Mouse (Mus musculus) intestine, postnatal 0 days (tissue): Measurements from ENCODE around the gene Mgat4b. TPM values are rescaled to one million over a fixed set of nuclear protein-coding genes. Genes with fewer than 3 reads are reported as not detected.

ENCODE experiments used
- ATAC-seq: fragments of 200-750 bp; cut with Nextera tagmentation; 2 replicates; pipeline ENCODE4 v1.8.0; 2017; ENCODE audit warnings: mild to moderate bottlenecking, moderate TSS enrichment, moderate library complexity
- H3K27ac ChIP-seq: fragments of 300-500 bp; sonication (generic); 2 replicates; pipeline ENCODE4 v1.5.1; 2014; ENCODE audit warnings: mild to moderate bottlenecking, low read depth, low read length, moderate library complexity
- H3K27me3 ChIP-seq: fragments of 300-500 bp; sonication (generic); replicated peaks from 2 replicates; pipeline ENCODE4 v1.6.1; 2014; ENCODE audit warnings: low read length, mixed read lengths; ENCODE audit not compliant: control insufficient read depth, insufficient read depth
- H3K36me3 ChIP-seq: fragments of 300-500 bp; sonication (generic); 2 replicates; pipeline ENCODE4 v1.6.1; 2014; ENCODE audit warnings: mild to moderate bottlenecking, moderate library complexity; ENCODE audit not compliant: control insufficient read depth, insufficient read depth
- H3K4me1 ChIP-seq: fragments of 300-500 bp; sonication (generic); replicated peaks from 2 replicates; pipeline ENCODE4 v1.6.1; 2014; ENCODE audit warnings: antibody characterized with exemption, low read length, mixed read lengths; ENCODE audit not compliant: control insufficient read depth, insufficient read depth
- H3K4me2 ChIP-seq: fragments of 300-500 bp; sonication (generic); replicated peaks from 2 replicates; pipeline ENCODE4 v1.6.1; 2014; ENCODE audit warnings: low read depth, mild to moderate bottlenecking, moderate library complexity
- H3K4me3 ChIP-seq: fragments of 300-500 bp; sonication (generic); 2 replicates; pipeline ENCODE4 v1.5.1; 2014; ENCODE audit warnings: low read depth, low read length
- H3K9ac ChIP-seq: fragments of 300-500 bp; sonication (generic); 2 replicates; pipeline ENCODE4 v1.6.1; 2014; ENCODE audit warnings: mild to moderate bottlenecking, low read depth, low read length
- H3K9me3 ChIP-seq: fragments of 300-500 bp; sonication (generic); 2 replicates; pipeline ENCODE4 v1.6.1; 2016; ENCODE audit warnings: mixed run types; ENCODE audit not compliant: control insufficient read depth
- CTCF ChIP-seq: sonication (generic); IDR thresholded peaks from 2 replicates; pipeline ENCODE4 v1.5.1; 2016; ENCODE audit warnings: low read depth, mild to moderate bottlenecking, control low read depth, antibody characterized with exemption, moderate library complexity
- WGBS: fragments of 180-500 bp; shearing (Covaris S2); extraction: QIAGEN DNeasy Blood & Tissue Kit; methylation state at CpG from one replicate; pipeline ENCODE4 v1.1.7; 2014; 5-methylcytosine and 5-hydroxymethylcytosine counted together
- polyA plus RNA-seq: library from polyadenylated mRNA; unstranded; fragments of >200 nt; fragmentation: Nextera tagmentation; extraction: Ambion mirVana; gene quantifications from 2 replicates; pipeline ENCODE4 v1.2.1, GENCODE M21; 2015

Gene Mgat4b
- polyA plus RNA-seq, 1 experiment from 2014 or later: 35.0 TPM

DNA sequence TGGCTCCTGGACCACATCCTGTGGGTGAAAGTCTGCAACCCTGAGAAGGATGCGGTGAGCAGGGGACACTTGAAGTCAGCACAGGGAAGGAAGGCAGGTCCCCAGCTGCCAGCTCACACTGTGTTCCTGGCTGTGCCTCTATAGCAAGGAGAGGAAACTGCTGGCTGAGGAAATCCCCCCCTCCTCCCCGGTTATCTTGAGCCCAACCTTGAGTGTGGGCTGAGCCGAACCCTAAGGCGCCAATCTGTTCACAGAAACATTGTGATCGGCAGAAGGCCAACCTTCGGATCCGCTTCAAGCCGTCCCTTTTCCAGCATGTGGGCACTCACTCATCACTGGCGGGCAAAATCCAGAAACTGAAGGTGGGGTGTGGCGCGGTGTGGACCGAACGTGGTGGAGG, 22.3 kb downstream of the Mgat4b start:
- WGBS: 93% methylated on average over 13 of the region's 13 CpGs
- Histone ChIP-seq H3K36me3 (peaks cover 44% of the 10 kb centered on the region), H3K4me2 (no peak overlapping the region), H3K4me1 (no peaks in the 10 kb centered on the region), H3K9ac (no peak overlapping the region), H3K9me3 (no peaks in the 10 kb centered on the region), H3K4me3 (no peak overlapping the region), H3K27ac (no peak overlapping the region), H3K27me3 (no peaks in the 10 kb centered on the region)
- no peak for ATAC-seq
- TF ChIP-seq CTCF: no peak

DNA sequence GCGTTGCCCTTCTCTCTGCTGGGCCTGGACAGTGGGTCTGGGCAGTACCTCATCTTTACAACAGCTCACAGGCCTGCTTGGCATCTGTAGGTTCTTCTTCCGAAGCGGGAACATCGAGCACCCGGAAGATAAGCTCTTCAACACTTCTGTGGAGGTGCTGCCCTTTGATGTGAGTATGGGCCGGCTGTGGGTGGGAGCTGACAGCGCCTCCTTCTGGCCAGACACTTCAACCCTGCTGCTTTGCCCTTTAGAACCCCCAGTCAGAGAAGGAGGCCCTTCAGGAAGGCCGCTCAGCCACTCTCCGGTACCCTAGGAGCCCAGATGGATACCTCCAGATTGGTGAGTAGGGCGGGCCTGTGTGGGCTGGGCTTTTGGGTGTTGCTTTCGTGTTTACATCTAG, 23.3 kb downstream of the Mgat4b start:
- Histone ChIP-seq H3K27me3 (no peaks in the 10 kb centered on the region), H3K36me3 (peaks cover 44% of the 10 kb centered on the region), H3K4me1 (no peaks in the 10 kb centered on the region), H3K4me3 (no peak overlapping the region), H3K9ac (no peak overlapping the region), H3K9me3 (no peaks in the 10 kb centered on the region), H3K27ac (no peak overlapping the region), H3K4me2 (no peak overlapping the region)
- 84% methylated on average over 11 of the region's 11 CpGs for WGBS
- ATAC-seq: no peak
- TF ChIP-seq CTCF: peak; percentile 59

DNA sequence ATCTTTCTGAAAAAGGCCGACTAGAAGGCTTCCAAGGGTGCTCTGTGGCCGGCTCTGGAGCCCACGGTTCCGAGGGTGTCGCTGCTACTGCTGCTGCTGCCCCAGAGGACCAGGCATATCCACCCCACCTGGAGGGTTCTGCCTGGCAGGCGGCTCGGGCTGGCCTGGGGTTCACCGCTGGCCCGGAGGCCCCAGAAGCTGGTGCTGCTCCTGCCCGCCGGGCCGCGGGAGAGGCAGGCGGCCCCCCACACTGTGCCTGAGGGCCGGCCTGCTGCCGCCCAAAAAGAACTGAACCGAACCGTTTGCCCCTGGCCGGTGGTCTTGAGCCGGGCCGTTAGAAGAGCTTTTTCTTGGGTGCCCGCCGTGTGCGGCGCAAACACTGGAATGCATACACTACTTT, 23.9 kb downstream of the Mgat4b start:
- H3K36me3 ChIP-seq: peaks cover 44% of the 10 kb centered on the region
- H3K9me3 ChIP-seq: no peaks in the 10 kb centered on the region
- H3K4me1 ChIP-seq: no peaks in the 10 kb centered on the region
- no peak overlapping the region for H3K4me3 ChIP-seq
- ATAC-seq: no peak
- no peak for TF ChIP-seq CTCF
- no peak overlapping the region for H3K9ac ChIP-seq
- H3K27ac ChIP-seq: no peak overlapping the region
- no peaks in the 10 kb centered on the region for H3K27me3 ChIP-seq
- no peak overlapping the region for H3K4me2 ChIP-seq
- 97% methylated on average over 25 of the region's 25 CpGs for WGBS

DNA sequence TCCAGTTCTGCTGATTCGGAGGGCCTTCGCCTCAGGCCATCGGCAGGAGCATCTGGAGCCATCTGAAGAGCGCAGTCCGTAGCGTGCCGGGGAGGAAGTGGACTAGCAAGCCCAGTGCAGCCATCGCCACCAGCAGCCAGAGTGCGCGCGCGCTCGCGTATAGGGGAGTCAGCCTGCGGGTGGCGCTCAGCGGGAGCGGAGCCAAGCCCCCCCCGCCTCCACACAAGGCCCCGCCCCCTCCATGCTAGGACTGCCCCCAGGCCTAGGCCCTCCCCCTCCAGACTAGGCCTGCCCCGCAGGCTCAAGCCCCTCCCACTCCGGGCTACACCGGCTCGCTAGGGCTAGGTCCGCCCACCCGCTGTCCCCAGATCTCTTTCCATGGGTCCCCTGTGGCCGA, 25.8 kb downstream of the Mgat4b start:
- H3K4me3 ChIP-seq: peak overlapping the region; percentile 66
- H3K9me3 ChIP-seq: no peaks in the 10 kb centered on the region
- peaks cover 39% of the 10 kb centered on the region for H3K36me3 ChIP-seq
- ATAC-seq: peak; percentile 89
- 0 out of 2 replicates have a peak overlapping the region, but pooled peaks have one; percentile 41 for H3K27ac ChIP-seq
- 2% methylated on average over 27 of the region's 27 CpGs for WGBS
- no peaks in the 10 kb centered on the region for H3K27me3 ChIP-seq
- no peaks in the 10 kb centered on the region for H3K4me1 ChIP-seq
- peak overlapping the region; percentile 97 for H3K4me2 ChIP-seq
- peak; percentile 75 for TF ChIP-seq CTCF
- peak overlapping the region; percentile 60 for H3K9ac ChIP-seq

DNA sequence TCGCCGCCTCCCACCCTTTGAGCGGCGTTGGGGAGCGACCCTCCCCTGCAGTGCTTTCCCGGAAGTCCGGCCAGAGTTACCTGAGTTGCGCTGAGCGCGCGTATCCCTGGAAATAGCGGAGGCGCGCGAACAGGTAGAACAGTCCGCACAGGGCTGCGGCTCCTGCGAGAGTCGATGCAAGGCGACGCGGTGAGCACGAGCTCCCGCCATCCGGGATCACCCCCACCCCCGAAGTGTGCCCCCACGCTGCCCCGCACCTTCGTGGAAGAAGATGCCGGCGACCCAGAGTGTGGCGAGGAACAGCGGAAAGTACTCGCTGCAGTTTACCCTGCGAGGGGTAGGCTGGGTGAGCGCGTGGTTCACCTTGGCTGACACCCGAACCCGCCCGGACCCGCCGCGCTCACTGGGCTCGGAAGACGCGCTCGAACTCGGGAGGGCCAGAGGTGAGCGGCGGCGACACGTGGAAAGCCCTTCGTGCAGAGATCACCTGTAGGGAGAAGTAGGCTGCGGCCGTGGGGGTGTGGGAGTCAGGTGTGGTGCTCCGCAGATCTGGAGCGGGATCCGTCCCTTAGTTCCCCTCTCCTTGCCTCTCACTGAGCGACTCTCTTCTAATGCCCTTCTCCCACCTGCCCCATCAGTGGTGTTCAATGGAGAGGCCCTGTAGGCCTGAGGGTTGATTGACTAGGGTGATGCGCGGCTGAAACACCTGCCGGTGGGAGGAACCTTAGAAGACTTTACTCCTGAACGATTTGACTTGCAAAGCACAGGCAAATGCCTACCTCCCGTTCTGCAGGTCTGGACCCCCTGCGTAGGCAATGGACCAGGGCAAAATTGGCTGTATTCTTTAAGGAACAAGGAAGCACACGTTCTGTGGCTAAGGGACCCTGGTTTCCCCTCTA, 26.5 kb downstream of the Mgat4b start:
- 2% methylated on average over 65 of the region's 66 CpGs for WGBS
- no peaks in the 10 kb centered on the region for H3K9me3 ChIP-seq
- peaks cover 33% of the 10 kb centered on the region for H3K36me3 ChIP-seq
- H3K27ac ChIP-seq: peak overlapping the region; percentile 41; the same call in 1 of the 2 replicates
- peak overlapping the region; percentile 60 for H3K9ac ChIP-seq
- ATAC-seq: peak; percentile 66
- H3K4me3 ChIP-seq: peak overlapping the region; percentile 66
- no peak for TF ChIP-seq CTCF
- no peaks in the 10 kb centered on the region for H3K27me3 ChIP-seq
- peak overlapping the region; percentile 97 for H3K4me2 ChIP-seq
- H3K4me1 ChIP-seq: no peaks in the 10 kb centered on the region

DNA sequence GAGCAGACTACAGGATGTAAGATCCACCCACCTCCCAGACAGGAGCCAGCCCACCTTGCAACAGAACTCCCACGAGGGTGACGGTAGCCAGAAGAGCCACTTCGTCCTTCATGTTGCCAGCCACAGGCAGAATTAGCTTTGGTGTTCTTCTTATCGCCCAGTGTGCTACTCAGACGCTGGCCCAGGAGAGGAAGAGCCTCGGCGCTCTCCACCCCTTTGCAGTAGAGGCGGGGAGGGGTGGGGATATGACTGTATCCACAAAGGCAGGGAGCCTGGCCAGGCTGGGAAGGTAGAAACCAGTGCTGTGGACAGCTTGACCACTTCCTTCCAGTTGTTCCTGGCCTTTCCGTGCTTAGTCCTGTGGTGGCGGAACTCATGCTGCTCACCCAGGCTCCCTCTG, 27.6 kb downstream of the Mgat4b start, which contains the start of gene Ltc4s:
Ltc4s (minus strand) TSS at position 293 of the 400 bp plus-strand sequence.
- Histone ChIP-seq H3K4me3 (peak within 1 kb of the TSS; percentile 66), H3K4me2 (peak within 1 kb of the TSS; percentile 97), H3K27me3 (no peaks in the 10 kb centered on the region), H3K9me3 (no peaks in the 10 kb centered on the region), H3K27ac (peak within 1 kb of the TSS; percentile 62; the same call in 1 of the 2 replicates), H3K9ac (no peak within 1 kb of the TSS), H3K36me3 (peaks cover 22% of the 10 kb centered on the region), H3K4me1 (no peaks in the 10 kb centered on the region)
- WGBS: 33% methylated on average over 10 of the region's 10 CpGs
- no peak for ATAC-seq
- TF ChIP-seq CTCF: no peak
